Mouse (Mus musculus): ENCODE data around the gene Hmgb1. TPM values are rescaled to one million over a fixed set of nuclear protein-coding genes. Genes with fewer than 3 reads are reported as not detected.

Hmgb1 gene
- polyA plus RNA-seq, 1 experiment from 2014 or later: 1,034 TPM

DNA sequence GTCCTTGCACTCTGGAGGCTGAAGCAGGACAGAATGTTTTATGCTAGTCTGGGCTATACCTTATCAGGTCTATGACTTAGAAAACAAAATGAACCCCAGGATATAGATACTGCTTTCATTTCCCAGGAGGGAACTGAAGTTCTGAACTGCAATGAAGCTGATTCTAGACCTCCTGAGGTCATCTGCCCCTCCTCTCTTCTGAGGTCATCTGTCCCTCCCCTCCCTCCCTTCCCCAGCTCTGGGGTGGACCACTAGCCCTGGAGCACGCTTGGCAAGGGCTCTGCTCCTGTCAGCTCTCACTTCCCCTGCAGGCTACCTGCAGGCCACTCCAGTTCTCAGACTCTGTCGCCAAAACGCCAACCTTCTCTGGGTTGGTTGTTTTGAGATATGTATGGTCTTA, 84.2 kb downstream of the Hmgb1 start:
- H3K9me3 ChIP-seq (replicated peaks): no peaks in the 10 kb centered on the region
- no peak overlapping the region for H3K4me2 ChIP-seq (replicated peaks)
- H3K9ac ChIP-seq: no peak overlapping the region
- no peaks in the 10 kb centered on the region for H3K27me3 ChIP-seq
- no peaks in the 10 kb centered on the region for H3K4me1 ChIP-seq
- no peaks in the 10 kb centered on the region for H3K36me3 ChIP-seq
- ATAC-seq (ENCODE audit: insufficient number of reproducible peaks, low FRiP score, low TSS enrichment, low read depth): no peak
- WGBS: 68% methylated on average over 3 of the region's 3 CpGs
- H3K27ac ChIP-seq (replicated peaks): no peak overlapping the region
- H3K4me3 ChIP-seq (replicated peaks): no peak overlapping the region

DNA sequence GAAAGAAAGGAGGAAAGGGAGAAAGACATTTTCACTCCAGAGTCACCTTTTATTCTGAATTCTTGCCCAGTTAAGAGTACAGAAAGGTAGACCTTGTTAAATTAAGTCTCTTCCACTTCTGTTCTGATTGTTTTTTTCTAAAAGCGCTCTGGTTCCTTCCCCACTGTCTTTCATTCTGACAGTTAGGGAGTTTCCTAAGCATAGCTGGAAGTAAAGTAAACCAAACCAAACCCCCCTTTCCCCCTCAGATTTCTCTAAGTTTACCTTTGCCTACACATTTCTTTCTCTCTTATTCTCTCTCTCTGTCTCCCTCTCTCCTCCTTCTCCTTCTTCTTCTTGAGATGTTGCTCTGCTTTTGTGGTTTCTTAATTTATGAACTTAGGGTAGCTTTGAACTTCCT, 85.3 kb downstream of the Hmgb1 start:
- Histone ChIP-seq H3K9me3 (replicated peaks) (no peaks in the 10 kb centered on the region), H3K4me3 (replicated peaks) (no peak overlapping the region), H3K27me3 (no peaks in the 10 kb centered on the region), H3K4me2 (replicated peaks) (no peak overlapping the region), H3K36me3 (no peaks in the 10 kb centered on the region), H3K27ac (replicated peaks) (no peak overlapping the region), H3K9ac (no peak overlapping the region), H3K4me1 (no peaks in the 10 kb centered on the region)
- no peak for ATAC-seq (ENCODE audit: insufficient number of reproducible peaks, low FRiP score, low TSS enrichment, low read depth)
- 87% methylated on average over 1 of the region's 1 CpGs for WGBS

DNA sequence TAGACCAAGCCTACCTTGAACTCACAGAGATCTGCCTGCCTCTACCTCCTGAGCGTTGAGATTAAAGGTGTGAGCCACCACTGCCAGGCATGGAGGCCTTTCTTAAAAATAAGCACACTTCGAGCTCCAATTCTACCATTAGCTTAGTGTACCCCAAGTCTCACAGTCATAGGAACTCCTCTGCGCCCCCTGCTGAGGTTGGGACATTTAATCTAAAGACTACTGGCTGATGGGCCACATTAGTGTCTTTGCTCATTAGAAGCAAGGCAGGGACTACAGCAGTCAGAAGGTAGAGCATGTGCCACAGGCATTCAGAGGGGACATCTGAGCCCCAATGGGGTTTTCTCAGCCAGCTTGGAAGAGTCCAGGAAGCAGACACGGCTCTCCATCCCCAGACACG, 86.4 kb downstream of the Hmgb1 start:
- H3K9me3 ChIP-seq (replicated peaks): no peaks in the 10 kb centered on the region
- no peak overlapping the region for H3K4me2 ChIP-seq (replicated peaks)
- no peaks in the 10 kb centered on the region for H3K27me3 ChIP-seq
- H3K36me3 ChIP-seq: no peaks in the 10 kb centered on the region
- ATAC-seq (ENCODE audit: insufficient number of reproducible peaks, low FRiP score, low TSS enrichment, low read depth): no peak
- H3K9ac ChIP-seq: no peak overlapping the region
- H3K4me3 ChIP-seq (replicated peaks): no peak overlapping the region
- H3K4me1 ChIP-seq: no peaks in the 10 kb centered on the region
- WGBS: 85% methylated on average over 5 of the region's 5 CpGs
- no peak overlapping the region for H3K27ac ChIP-seq (replicated peaks)

DNA sequence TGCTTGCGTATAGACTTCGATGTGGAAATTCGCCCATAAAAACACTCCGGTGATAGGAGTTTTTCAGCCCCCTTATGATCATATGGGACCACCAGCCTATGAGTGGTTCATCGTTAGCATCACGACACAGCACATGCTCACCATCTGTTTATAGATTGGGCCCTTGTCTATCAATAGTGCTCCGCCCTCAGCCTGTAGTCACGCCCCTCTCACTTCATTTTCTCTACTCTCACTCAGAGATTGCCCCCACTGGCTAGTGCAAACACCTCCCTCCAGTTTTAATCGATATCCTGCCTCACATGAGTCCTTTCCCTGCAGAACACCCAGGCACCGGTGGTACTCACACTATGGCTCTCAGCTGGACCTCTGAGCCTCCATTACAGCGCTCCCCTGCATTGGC, 88.0 kb downstream of the Hmgb1 start:
- no peak overlapping the region for H3K27ac ChIP-seq (replicated peaks)
- no peaks in the 10 kb centered on the region for H3K4me1 ChIP-seq
- no peak overlapping the region for H3K4me2 ChIP-seq (replicated peaks)
- H3K36me3 ChIP-seq: no peaks in the 10 kb centered on the region
- H3K27me3 ChIP-seq: no peaks in the 10 kb centered on the region
- no peaks in the 10 kb centered on the region for H3K9me3 ChIP-seq (replicated peaks)
- no peak for ATAC-seq (ENCODE audit: insufficient number of reproducible peaks, low FRiP score, low TSS enrichment, low read depth)
- no peak overlapping the region for H3K9ac ChIP-seq
- 73% methylated on average over 11 of the region's 11 CpGs for whole genome bisulfite sequencing
- no peak overlapping the region for H3K4me3 ChIP-seq (replicated peaks)

DNA sequence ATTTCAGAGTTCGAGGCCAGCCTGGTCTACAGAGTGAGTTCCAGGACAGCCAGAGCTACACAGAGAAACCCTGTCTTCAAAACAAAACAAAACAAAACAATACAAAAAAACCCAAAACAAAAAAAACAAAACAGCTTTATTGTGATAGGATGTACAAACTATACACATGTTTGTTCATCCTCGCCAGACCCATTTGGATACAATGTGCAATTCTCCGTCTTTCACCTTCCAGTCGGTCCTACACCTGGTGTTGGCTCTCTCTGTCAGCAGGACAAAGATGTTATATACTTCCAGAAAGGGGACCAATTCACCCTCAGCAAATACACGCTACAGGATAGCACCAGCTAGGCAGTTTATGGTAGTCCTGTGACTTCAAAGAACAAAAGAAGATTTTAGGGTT, 91.4 kb downstream of the Hmgb1 start:
- H3K4me3 ChIP-seq (replicated peaks): no peak overlapping the region
- ATAC-seq (ENCODE audit: insufficient number of reproducible peaks, low FRiP score, low TSS enrichment, low read depth): no peak

DNA sequence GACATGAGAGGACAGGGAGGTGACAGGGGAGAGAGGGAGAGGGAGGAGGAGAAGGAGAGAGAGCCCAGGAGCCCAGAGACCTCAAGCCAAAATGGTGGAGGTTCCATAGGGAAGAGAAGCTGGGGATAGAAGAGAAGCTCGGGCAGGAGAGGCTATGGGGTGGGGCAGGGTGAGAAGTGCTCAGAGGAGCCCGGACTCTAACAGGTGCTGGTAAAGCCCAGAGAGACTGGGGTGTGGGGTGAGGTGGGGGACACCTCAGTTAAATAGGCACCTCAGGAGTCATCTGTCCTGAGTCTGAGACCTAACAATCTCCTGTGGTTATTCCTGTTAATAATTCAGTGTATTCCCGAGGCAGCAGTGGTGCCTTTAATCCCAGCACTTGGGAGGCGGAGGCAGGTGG, 91.8 kb downstream of the Hmgb1 start:
- Histone ChIP-seq H3K27ac (replicated peaks) (no peak overlapping the region), H3K9ac (no peak overlapping the region), H3K4me3 (replicated peaks) (no peak overlapping the region), H3K36me3 (no peaks in the 10 kb centered on the region), H3K4me2 (replicated peaks) (no peak overlapping the region), H3K9me3 (replicated peaks) (no peaks in the 10 kb centered on the region), H3K4me1 (no peaks in the 10 kb centered on the region), H3K27me3 (no peaks in the 10 kb centered on the region)
- WGBS: 74% methylated on average over 4 of the region's 4 CpGs
- no peak for ATAC-seq (ENCODE audit: insufficient number of reproducible peaks, low FRiP score, low TSS enrichment, low read depth)

More for the DNA sequence above, 91.4 kb downstream of the Hmgb1 start:
- H3K4me2 ChIP-seq (replicated peaks): no peak overlapping the region
- 81% methylated on average over 5 of the region's 5 CpGs for WGBS
- H3K9ac ChIP-seq: no peak overlapping the region
- no peaks in the 10 kb centered on the region for H3K27me3 ChIP-seq
- H3K4me1 ChIP-seq: no peaks in the 10 kb centered on the region
- no peak overlapping the region for H3K27ac ChIP-seq (replicated peaks)
- H3K36me3 ChIP-seq: no peaks in the 10 kb centered on the region
- no peaks in the 10 kb centered on the region for H3K9me3 ChIP-seq (replicated peaks)

DNA sequence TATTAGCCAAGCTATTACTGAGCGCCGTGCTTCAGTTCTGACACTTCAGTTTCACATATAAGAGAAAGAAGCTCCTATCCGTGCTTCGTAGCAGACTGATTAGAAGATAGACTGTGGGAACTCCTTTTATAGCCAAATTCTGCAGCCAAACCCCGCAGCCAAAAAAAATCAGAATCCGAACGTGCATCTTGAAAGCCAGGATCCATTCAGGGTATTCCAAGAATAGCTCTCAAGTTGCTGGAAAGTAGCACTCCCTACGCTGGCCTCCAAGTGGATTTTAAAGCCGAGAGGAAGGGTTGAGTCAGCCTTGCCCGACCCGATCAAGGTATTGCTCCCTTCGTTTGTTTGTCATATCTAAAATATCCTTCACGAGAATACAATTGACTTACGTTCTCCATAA, 93.0 kb downstream of the Hmgb1 start:
- H3K4me2 ChIP-seq (replicated peaks): no peak overlapping the region
- no peak overlapping the region for H3K27ac ChIP-seq (replicated peaks)
- no peaks in the 10 kb centered on the region for H3K27me3 ChIP-seq
- no peaks in the 10 kb centered on the region for H3K4me1 ChIP-seq
- WGBS: 88% methylated on average over 14 of the region's 14 CpGs
- H3K36me3 ChIP-seq: no peaks in the 10 kb centered on the region
- no peak overlapping the region for H3K9ac ChIP-seq
- no peaks in the 10 kb centered on the region for H3K9me3 ChIP-seq (replicated peaks)
- ATAC-seq (ENCODE audit: insufficient number of reproducible peaks, low FRiP score, low TSS enrichment, low read depth): no peak
- no peak overlapping the region for H3K4me3 ChIP-seq (replicated peaks)

DNA sequence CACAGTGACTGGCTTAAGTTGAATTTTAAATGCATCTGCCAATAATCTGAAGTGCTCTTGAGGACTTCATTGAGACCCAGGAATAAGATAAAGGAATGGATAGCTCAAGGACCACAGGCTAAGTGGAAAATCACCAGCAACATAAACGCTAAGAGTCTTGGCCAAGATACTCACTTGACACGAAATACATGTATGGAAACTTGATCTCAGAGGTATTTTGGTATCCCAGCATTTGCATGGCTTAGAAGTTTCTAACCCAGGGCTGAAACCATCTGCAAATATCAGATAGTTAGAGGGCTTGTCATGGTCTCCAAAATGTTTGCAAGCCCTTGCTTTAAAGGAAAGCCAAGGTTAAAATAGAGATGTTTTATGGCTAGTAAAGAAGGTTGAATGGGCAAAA, 94.4 kb downstream of the Hmgb1 start:
- no peak overlapping the region for H3K27ac ChIP-seq (replicated peaks)
- H3K27me3 ChIP-seq: no peaks in the 10 kb centered on the region
- no peaks in the 10 kb centered on the region for H3K36me3 ChIP-seq
- H3K4me1 ChIP-seq: no peaks in the 10 kb centered on the region
- no peak for ATAC-seq (ENCODE audit: insufficient number of reproducible peaks, low FRiP score, low TSS enrichment, low read depth)
- H3K4me3 ChIP-seq (replicated peaks): no peak overlapping the region
- 39% methylated on average over 2 of the region's 2 CpGs for WGBS
- no peaks in the 10 kb centered on the region for H3K9me3 ChIP-seq (replicated peaks)
- no peak overlapping the region for H3K9ac ChIP-seq
- H3K4me2 ChIP-seq (replicated peaks): no peak overlapping the region

DNA sequence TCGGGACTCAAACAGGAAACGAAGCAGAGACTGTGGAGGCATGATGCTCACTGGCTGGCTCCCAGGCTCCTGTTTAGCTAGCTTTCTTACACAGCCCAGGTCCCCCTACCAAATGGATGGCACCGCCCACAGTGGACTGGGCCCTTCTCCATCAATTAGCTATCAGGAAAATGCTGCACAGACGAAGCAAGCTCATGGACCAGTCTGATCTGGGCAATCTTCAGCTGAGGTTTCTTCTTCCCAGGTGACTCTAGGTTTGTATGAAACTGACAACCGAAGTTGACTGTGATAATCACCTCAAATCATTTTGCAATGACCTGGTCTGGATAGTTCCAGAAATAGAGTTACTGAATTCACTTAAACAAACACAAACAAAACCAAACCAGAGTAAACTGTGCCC, 94.8 kb downstream of the Hmgb1 start:
- Histone ChIP-seq H3K9me3 (replicated peaks) (no peaks in the 10 kb centered on the region), H3K4me2 (replicated peaks) (no peak overlapping the region), H3K27me3 (no peaks in the 10 kb centered on the region)

DNA sequence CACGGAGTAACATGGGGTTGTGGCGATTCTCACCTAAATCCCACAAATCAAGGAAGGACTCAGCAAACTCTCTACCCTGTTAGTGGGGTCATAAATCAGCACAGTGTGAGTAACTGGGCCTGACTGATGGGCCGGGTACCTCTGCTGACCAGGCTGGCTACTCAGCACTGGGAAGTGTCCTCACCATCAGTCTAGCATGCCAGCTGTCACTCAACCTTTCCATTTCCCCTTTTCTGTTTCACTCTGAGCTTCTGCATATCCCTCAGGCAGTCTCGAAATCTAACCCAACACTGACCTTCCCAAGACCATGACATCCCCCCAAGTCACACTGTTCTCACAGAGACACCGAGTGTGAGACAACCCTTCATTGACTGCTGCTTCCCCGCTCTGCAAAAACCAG, 95.4 kb downstream of the Hmgb1 start:
- Histone ChIP-seq H3K4me3 (replicated peaks) (no peak overlapping the region), H3K4me1 (no peaks in the 10 kb centered on the region), H3K4me2 (replicated peaks) (no peak overlapping the region), H3K36me3 (no peaks in the 10 kb centered on the region), H3K9me3 (replicated peaks) (no peaks in the 10 kb centered on the region), H3K27me3 (no peaks in the 10 kb centered on the region), H3K27ac (replicated peaks) (no peak overlapping the region), H3K9ac (no peak overlapping the region)
- no peak for ATAC-seq (ENCODE audit: insufficient number of reproducible peaks, low FRiP score, low TSS enrichment, low read depth)
- 79% methylated on average over 6 of the region's 6 CpGs for WGBS

More for the DNA sequence above, 94.8 kb downstream of the Hmgb1 start:
- H3K36me3 ChIP-seq: no peaks in the 10 kb centered on the region
- H3K4me1 ChIP-seq: no peaks in the 10 kb centered on the region
- ATAC-seq (ENCODE audit: insufficient number of reproducible peaks, low FRiP score, low TSS enrichment, low read depth): no peak
- no peak overlapping the region for H3K9ac ChIP-seq
- H3K4me3 ChIP-seq (replicated peaks): no peak overlapping the region
- WGBS: 90% methylated on average over 5 of the region's 5 CpGs
- no peak overlapping the region for H3K27ac ChIP-seq (replicated peaks)

DNA sequence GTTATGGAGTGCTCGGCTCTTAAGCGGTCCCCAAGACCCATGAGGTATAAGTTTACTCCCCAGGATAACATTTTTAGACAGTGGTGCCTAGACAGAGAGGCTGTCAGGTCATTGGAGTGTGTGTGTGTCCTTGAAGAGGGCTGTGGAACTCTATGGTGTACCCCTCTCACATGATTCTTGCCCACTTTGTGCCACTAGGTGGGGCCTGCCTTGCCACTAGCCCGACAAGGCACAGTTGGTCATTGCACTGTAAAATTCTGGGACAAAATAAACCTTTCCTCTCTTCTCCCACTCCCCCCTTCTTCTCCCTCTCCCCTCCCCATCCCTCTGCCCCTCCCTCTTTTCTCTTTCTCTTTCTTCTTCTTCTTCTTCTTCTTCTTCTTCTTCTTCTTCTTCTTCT, 96.1 kb downstream of the Hmgb1 start:
- Histone ChIP-seq H3K4me1 (no peaks in the 10 kb centered on the region), H3K4me2 (replicated peaks) (no peak overlapping the region), H3K27me3 (no peaks in the 10 kb centered on the region), H3K9ac (no peak overlapping the region), H3K9me3 (replicated peaks) (no peaks in the 10 kb centered on the region), H3K4me3 (replicated peaks) (no peak overlapping the region), H3K27ac (replicated peaks) (no peak overlapping the region), H3K36me3 (no peaks in the 10 kb centered on the region)
- ATAC-seq (ENCODE audit: insufficient number of reproducible peaks, low FRiP score, low TSS enrichment, low read depth): no peak
- WGBS: 66% methylated on average over 3 of the region's 3 CpGs

DNA sequence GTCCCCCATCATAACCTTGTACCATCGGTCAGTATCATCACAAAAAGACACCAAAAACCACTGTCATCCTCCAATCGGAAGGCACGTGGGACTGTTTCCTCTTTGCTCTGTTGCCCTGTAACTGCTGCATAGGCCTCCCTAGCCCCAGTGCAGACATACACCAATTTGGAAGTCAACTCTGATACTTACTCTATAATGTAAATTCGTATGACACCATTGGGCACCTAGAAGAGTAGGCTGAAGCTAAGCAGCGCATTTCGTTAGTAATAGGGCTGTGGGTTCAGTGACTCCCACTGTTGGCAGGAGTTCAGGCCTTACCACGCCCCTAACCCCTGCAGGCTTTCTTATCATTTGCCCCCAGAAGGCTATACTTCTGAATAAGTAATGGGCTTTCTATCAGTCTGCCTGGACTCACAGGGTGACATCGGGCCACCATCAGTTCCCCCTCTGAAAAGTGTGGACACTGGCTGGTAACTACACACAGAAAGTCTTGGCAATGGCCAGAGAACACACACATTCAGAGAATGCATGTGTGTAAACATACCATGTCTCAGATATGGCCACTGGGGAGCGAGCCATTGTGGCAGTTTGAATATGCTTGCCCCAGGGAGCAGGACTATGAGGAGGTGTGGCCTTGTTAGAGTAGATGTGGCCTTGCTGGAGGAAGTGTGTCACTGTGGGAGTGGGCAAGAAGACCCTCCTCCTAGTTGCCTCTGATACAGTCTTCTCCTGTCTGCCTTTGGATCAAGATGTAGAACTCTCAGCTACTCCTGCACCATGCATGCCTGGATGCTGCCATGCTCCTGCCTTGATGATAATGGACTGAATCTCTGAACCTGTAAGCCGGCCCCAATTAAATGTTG, 97.7 kb downstream of the Hmgb1 start:
- Histone ChIP-seq H3K36me3 (no peaks in the 10 kb centered on the region), H3K9me3 (replicated peaks) (no peaks in the 10 kb centered on the region), H3K27ac (replicated peaks) (no peak overlapping the region), H3K27me3 (no peaks in the 10 kb centered on the region), H3K4me3 (replicated peaks) (no peak overlapping the region), H3K4me2 (replicated peaks) (no peak overlapping the region), H3K4me1 (no peaks in the 10 kb centered on the region), H3K9ac (no peak overlapping the region)
- 91% methylated on average over 10 of the region's 10 CpGs for WGBS
- ATAC-seq (ENCODE audit: insufficient number of reproducible peaks, low FRiP score, low TSS enrichment, low read depth): no peak
